Mouse (Mus musculus) granulocyte monocyte progenitor cell, adult 5-6 weeks (primary cell): ENCODE data around the gene Hoxa11. TPM values are rescaled to one million over a fixed set of nuclear protein-coding genes. Genes with fewer than 3 reads are reported as not detected.

Experiments
- ATAC-seq: replicated peaks from 2 replicates; pipeline ENCODE4 v1.8.0; 2016; ENCODE audit warnings: mild to moderate bottlenecking, moderate TSS enrichment, inconsistent platforms; ENCODE audit not compliant: poor library complexity, severe bottlenecking
- total RNA-seq, 2 experiments: library from RNA; stranded (forward) in 1 of 2; stranded (reverse) in 1 of 2; fragments of 200-712, 200-1000 nt in 1 of 2; fragments of >200 nt in 1 of 2; fragmentation: Nextera tagmentation in 1 of 2; gene quantifications; 2 replicates each; pipeline ENCODE4 v1.2.3; 2014 to 2017

The Hoxa11 gene
- total RNA-seq, 2 experiments from 2014 or later: not detected

DNA sequence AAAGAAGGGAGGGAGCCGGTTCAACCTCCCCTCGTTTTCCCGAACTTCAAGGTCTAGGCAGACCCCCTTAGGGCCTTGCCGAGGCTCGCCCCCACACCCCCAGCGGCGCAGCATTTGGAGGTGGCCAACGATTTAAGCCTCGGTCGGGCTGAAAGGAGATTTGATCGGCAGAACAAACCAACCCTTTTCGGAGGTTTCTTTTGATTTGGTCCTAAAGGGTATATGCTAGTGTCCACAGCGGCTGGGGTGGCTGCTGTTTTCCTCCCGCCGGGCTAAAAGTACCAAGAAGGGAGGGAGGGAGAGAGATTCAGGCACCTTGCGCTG lies 3.8 kb upstream of the Hoxa11 start:
- no peak for ATAC-seq

DNA sequence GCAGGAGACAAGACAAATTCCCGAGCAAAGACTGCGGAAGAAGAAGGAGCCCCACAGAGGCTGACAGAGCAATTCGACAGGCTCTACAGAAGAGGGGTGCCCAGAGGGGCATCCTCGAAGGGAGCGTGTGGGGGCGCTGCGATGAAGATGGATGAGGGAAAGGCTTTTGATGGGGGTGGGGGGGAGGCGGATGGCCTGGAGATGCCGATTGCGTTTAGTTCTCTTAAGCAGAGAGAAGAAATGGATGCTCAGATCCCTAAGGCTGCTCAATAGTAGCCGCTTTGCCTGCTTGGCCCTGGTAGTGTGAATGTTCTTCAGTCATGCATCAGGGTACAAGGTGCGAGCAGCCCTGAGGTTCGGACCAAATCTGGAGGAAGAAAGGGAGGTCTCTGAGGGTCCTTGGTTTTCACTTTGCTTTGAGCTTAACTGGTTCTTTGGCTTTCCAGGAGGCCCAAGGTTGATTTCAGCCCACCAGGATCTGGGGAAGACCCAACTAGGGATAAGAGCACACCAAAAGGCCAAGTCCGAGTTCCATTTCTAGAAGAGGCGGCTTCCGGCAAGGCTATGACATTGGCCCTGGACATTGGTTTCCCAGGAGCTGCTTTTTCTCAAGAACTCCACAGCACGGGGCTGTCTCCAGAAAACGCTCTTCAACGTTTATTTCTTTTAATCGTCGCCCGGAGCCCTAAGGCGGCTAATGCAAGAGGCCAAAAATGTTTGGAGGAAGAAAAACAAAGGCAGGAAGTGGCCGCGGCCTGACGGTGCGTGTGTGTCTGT lies 3.2 kb upstream of the Hoxa11 start:
- no peak for ATAC-seq

DNA sequence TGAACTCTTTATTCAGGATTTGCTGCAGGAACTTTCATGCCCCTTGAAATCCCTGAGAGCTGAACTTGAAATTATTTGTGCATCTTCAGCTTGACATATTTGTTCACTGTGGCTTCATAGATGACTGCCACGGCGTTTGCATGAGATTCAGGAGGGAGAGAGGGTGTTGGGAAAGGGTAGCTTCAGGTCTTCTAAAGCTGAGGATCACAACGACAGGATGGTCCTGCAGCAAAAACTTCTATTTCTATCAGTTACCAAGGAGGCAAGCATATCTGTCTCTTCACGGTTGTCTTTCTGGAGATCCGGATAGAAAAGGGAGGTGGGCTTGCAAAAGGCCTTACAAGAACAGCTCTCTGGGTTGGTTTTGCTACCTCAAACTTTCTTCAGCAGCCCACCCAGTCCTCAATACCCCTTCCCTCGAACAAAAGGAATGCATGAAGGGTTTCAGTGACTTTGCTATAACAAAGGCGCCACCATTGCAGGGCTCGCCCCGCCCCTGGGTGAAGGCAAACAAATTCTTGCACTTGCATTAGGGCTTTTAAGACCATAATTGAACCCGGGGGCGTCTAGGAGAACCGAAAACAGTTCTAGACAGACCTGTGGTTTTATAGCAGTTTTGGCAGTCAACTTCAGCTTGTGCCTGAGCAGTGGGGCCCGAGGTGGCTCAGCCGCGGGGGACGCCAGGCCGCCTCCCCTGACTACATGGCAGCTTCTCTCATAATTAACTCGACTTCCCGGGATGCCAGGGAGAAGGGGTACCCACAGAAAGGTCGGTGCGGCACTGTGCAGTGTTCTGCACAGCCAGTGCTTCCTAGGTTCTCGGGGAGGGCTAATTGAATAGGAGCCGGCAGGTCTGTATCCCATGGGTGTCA lies 2.4 kb upstream of the Hoxa11 start:
- no peak for ATAC-seq

DNA sequence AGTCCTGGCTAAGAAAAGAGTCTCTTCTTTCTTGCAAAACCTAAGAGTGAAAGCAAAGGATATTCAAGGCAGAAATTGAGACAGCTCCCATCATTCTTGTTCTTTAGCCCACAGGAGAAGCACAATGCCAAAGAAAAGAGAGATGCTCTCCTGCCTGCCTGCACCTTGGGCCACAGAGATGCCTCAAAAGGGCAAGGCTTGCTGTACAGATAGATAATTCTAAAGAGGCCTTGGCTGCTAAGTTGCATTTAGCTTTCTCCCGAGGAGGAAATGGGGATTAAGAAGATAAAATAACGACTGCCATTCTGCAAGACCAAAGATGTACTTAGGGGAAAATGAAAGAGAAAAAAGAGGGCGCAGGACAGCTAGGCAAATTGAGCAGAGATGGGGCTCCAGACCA lies 1.3 kb upstream of the Hoxa11 start:
- ATAC-seq: no peak

DNA sequence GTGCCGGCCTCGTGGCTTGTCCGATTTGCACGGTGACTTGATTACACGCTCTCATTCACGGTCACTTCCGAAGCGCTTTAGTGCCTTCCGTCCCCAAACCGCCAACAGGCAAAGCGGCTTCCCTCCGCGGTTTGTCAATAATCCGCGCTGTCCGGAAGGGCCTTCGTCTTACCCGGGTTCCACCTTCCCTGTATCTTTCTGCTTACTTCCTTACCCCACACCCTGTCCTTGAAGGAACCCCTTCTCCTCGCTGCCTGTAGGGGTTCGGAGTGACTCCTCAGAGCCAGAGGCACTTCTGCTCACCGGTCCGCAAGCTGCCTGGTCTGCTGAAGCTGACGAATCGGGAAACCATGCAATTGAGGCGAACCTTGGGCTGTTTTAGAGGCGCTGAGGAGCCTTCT lies 793 bp upstream of the Hoxa11 start:
- peak; percentile 76 for ATAC-seq

DNA sequence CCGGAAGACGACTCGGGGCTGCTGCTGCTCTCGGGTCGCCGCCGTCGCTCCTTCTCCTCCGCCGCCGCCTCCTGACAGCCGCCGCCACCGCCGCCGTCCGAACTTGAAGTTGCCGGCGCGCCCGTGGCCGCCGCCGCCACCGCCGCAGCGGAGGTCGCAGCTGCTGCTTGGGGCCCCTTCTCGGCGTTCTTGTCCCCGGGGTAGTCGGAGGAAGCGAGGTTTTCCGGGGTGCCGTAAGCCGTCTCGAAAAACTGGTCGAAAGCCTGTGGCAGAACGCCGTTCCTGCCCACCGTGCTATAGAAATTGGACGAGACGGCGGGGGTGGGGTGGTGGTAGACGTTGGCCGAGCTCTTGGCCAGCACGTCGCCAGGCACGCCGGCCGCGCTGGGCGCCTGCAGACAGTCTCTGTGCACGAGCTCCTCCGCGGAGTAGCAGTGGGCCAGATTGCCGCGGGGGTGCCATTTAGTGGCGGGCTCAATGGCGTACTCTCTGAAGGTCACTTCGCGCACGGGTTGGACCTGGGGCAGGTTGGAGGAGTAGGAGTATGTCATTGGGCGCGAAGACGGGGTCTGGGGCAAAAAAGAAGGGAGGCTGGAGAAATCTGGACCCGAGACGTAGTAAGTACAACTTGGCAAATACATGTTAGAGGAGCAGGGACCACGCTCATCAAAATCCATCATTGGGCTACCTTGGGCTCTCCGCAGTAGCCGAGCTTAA lies 412 bp downstream of the Hoxa11 start:
- ATAC-seq: 0 out of 2 replicates have a peak, but pooled peaks have one; percentile 10

DNA sequence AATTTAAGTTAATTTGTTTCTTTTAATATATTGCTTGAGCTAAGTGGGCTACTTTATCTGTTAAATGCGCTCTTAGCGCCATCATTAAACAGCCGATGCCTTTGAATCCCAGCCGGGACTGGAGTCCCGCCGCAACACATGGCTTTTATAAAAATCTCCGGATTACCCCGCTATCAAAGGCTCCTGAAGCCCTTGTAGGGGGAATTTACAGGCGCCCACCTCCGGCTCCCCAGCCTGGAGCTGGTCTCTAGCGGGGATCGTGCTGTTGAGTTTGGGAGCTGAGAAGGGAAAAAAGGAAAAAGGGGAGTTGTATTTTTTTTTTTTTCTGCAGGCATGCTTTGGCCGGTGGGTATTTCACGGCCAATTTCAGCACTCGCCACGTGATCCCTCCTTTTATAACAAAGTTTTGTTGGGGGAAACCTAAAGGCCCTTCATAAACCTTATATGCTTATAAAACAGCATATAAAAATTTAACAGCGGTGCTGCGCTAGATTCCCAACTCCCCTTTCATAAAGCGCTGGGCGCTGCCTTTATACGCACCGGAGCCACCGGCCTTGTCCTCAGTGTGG lies 1.1 kb downstream of the Hoxa11 start:
- no peak for ATAC-seq

DNA sequence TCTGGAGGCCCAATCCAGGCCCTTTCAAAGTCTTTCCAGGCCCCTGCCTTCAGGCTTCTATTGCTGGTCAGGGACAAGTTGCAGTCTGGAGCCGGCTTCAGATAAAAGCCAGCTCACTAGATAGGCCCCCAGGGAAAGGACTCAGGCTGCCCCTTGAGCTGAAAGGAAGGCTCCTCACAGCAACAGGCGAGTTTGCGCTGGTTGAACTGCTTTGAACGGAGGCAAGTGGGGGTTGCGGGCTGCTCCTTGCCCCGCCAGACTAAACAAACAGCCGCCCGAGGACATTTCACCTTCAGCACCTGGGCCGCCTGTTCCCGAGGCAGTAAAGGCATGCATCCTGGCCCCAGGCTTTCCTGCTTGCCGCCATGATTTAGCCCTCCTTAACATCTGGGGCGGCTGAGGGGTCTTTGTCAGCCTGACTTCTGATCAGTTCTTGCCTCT lies 1.9 kb downstream of the Hoxa11 start:
- ATAC-seq: no peak

DNA sequence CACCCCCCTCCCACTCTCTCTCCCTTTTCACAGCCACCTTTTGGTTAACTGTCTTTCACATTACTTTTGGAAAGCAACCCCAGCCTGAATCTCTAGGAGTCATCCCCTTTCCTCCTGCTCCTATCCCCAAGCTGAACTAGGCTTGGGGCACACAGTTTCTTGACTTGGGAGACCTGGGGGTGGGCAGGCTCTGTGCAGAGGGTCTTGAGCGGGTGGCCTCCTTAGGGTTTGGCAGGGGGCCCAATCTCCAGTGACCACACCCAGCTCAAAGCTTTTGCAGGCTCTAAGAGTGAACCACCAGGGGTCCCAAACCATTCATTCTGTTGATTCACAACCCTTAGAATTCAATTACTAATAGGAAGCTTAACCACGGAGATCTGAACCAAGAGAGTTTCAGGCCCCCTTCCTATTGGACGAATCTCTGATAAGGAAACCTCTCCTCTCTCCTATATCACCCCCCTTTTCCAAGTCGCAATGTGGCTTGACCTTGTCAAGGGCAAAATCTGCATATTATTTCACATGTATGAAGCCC lies 2.7 kb downstream of the Hoxa11 start:
- no peak for ATAC-seq

DNA sequence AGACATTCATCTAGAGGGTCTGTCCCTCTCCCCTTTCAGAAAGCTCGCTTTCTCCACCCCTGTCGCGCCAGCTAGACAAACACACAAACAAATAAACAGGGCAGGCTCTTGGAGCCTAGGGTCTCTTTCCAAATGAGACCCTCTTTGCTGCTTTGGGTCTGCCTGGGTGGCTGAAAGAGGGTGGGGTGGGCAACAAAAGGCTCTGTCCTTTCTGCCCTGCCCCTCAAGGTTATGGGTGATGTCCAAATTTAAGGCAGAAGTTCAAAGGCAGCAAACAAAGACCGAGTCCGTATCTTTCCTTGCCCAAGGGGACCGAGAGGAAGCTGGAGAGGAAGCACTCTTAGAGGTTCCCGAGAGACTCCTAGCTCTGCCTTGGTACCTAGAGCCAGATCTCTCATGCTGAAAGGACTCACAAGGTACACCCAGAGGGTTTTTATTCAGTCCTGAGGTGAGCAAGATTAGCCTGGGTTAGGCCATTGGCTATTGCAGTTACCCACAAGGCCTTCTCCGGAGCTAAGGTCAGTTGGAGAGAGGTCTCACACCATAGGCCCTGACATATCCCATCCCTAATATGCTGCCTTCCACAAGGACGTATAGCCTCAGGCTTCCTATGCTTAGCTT lies 4.5 kb downstream of the Hoxa11 start:
- ATAC-seq: no peak

DNA sequence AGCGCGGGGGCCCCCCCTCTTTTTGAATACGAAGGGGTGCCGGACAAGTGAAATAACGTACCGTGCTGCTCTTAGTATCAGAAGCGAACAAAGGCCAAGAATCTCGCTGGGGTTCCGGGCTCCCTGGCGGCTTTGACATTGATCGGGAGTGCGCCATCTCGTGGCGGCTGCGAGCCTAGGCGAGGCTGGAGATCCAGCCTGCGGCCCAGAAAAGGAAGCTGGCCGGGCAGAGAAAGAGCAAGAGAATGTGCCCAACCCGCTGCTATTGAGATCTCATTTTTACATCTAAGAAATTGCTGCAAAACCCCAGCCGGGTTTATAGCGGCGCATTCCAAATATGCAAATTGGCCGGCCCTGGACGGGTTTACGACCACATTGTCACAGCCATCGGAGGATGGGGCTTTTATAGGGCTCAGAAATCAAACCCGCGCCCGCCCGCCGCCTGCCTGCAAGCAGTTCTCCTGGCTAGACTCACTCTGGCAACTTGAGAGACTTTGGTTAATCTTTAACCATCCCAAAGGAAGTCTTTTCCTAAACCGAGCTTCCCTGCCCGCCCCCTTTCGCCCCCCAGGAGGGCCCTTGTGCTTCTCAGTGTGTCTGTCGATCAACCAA lies 5.1 kb downstream of the Hoxa11 start, which contains the start of gene Hoxa10:
TSS of gene Hoxa10 (minus strand) at position 466 of the 612 bp plus-strand sequence.
- peak; percentile 83 for ATAC-seq

DNA sequence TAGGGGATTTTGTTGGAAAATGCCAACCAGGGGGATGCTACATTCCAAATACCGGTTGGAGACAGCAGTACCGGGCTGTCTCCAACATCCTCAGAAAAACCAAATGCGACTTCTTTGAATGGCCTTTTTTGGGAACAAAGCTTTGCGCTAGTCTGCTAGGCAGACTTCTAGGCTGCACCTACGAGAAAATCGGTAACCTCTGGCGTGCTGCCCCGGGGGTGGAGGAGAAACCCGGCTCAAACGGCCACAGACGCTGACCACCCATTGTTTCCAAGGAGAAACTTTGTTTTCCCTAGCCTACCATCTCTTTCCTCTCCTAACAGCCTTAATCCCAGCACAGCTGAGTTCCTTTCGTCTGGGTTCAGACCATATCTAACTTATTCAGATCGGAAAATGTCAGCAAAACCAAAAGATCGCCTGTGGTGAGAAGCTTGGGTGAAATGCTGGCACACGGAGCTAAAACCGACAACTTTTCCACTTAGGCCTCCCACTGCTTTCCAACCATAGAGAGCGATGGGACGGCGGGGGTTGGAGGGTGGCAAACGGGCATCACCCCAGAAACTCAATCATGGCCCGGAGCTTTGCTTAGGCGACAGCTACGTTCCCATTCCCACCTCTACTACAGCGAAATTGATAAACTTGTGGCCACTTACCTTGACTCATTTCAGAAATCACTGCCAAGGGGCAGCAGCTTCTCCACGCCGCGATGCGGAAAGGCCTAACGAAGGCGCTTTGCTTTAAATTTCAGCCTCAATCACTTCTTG lies 5.8 kb downstream of the Hoxa11 start:
- ATAC-seq: no peak

DNA sequence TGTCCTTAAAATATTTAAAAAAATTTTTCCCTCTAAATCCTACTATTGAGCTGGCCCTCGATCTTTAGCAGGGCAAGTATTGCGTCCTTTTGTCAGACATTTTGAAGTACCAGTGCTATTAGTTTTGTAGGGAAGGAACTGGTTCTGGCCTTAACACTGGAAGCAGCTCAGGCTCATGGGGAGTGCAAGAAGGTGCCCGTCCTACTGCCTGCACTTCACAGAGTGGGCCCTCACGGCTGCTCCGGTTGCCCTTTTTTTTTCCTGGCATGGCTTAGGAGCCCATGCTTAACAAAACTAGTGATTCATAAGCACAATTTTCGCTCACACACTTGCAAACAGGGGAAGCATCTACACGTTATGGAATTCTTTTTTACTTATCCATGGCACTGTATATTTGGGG lies 6.6 kb downstream of the Hoxa11 start:
- no peak for ATAC-seq

DNA sequence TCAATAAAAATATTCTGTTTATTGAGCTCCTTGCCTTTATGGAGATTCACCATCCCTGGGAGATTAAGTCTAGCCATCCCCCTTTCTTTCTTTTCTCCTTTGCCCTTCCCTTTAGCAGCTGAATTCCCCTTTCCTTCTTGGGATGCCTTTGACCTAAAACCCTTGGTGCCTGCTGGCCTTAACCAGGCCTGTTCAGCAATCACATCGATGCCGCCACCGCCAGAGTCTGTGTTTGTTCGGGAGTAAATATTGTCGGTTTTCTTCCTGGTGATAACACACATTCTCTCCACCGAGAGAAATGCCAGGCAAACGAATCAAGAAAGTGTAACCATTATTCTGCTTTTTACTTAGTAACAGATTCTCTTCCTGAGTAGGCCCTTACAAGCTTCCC lies 7.5 kb downstream of the Hoxa11 start:
- no peak for ATAC-seq

DNA sequence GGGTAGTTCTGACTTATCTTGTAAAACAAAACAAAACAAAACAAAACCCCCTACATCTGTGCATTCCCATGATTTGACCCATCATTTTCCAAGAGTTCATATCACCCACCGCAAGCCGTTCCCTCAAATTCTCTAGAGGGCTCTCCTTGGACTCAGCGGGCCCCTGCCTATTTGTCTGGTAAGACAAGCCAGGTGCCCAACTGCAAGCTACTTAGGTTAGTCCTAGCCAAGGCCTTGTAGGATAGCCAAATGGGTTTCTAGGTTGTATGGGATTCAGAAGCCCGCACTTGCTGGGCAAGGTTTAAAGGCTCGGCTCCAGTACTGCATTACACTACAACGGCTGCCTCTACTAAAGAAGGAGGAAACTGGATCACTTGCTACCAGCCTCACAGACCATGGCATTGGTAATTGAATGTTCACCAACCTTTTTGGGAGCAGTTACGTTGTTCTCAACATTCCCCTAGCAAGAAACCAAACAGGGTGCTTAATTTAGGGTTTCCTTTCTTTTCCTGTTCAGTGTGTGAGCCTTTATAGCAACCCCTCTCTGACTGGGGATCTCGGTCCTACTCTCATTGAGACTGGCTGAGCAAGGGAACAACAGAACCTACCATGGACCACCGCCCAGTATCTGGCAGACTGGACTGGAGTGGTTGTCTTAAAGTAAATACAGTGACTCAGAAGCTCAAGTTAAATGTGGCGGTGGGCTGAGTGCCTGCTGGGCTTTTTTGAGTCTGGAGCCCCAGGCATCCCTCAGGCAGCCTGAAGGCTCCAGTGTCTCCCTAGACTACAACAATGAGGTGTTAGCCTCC lies 8.1 kb downstream of the Hoxa11 start:
- ATAC-seq: no peak

DNA sequence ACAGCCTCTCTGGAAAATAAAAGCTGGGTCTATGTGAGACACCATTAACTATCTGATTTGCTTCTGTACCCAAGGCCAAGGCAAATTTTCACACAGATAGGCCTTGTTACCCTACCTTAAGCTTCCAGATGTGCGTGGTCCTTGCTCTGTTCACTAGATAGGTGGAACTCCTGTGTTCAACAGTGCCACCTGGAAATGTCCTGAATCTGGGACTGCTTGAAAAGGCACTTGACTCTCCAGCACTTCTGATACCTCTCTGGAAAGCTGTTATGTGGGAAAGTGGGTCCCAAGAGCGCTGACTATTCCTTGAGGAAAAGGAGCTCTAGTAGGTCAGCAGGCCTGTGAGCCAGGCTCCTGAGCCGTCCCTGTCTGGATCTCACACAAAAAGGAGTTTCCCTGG lies 8.8 kb downstream of the Hoxa11 start:
- ATAC-seq: no peak

DNA sequence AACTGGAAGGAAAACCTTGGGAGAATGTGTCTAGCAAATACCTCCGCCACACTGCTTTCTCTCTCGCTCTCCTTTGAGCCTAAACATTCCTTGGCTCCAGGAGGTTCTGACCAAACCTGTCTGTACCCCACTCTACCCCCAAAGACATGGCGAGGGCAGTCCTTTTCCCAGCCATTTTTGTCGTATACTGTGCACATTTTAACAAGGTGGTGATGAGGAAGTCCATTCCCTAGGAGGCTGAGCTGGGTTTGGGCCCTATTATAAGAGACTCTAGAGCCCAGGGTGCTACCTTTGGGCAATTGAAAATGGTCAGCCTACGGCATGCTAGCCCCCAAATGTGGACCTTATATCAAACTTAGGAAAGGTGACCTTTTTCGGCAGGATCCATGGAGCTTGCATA lies 9.7 kb downstream of the Hoxa11 start:
- ATAC-seq: no peak

DNA sequence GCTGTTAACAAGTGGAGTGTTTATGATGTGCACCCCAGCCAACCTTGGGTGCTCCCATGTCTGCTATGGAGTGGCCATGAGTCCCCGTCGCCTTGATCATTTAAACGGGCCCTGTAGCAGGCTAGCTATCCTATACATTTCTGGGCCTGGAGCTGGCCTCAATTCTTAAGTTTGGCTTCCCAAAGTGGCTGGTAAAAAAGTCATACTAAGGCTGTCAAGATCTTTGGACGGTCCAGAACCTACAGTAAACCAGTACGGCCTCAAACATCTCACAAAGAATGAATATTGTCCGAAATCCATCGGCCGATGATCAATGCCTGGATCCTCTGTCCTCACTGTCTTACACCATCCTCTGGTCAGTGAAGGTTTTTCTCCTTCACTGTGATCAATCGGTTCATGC lies 10.3 kb downstream of the Hoxa11 start:
- ATAC-seq: no peak
